Mouse (Mus musculus): Measurements from ENCODE around the gene BC016579. TPM values are rescaled to one million over a fixed set of nuclear protein-coding genes. Genes with fewer than 3 reads are reported as not detected.

Gene BC016579
- polyA plus RNA-seq (2014; fragmentation: Nextera tagmentation; extraction: Ambion mirVana), result 0.09 and 0.14 TPM in 2 replicates

DNA sequence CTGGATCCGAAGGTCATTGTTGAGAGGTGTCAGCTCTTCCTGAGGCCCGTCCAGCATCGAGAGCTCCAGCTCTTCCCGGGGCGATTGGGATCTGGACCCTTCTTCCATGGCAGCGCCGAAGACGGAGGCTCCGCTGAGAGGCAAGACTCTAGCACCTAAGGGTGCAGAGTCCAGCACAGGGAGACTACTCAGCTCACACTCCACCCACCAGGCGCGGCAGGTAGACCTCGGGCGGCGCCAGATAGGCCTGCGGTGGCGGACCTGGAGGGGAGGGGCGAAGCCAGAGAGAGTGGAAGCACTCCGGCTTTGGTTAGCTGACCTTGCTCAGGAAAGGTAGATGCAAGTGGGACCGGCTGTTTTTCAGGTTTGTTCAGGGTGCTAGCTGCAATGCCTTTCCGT lies at the start of gene BC016579:
Gene BC016579 (minus strand): TSS at position 135 of the 399 bp plus-strand sequence.
- peak within 1 kb of the TSS; percentile 23; the same call in 1 of the 2 replicates for H3K4me3 ChIP-seq (ENCODE audit: low read depth, low read length)
- H3K36me3 ChIP-seq (ENCODE audit: control insufficient read depth, insufficient read depth, low read length), result no peaks in the 10 kb centered on the region
- H3K27ac ChIP-seq (replicated peaks; ENCODE audit: low read depth, low read length), result no peak within 1 kb of the TSS
- DNase-seq (ENCODE audit: low spot score) (peak; percentile 32), ATAC-seq (ENCODE audit: insufficient number of reproducible peaks, low FRiP score, low TSS enrichment, low read depth) (no peak)
- H3K9ac ChIP-seq (ENCODE audit: low read length), result no peak within 1 kb of the TSS
- H3K9me3 ChIP-seq (ENCODE audit: control insufficient read depth, low read length), result no peaks in the 10 kb centered on the region
- WGBS, result 4% methylated on average over 20 of the region's 20 CpGs
- peak within 1 kb of the TSS; percentile 53 for H3K4me2 ChIP-seq (ENCODE audit: low read depth, severe bottlenecking)
- H3K27me3 ChIP-seq (ENCODE audit: control insufficient read depth, insufficient read depth, low read length), result 0 out of 2 replicates have a peak, but pooled peaks cover 6% of the 10 kb centered on the region
- no peaks in the 10 kb centered on the region for H3K4me1 ChIP-seq (ENCODE audit: control insufficient read depth, insufficient read depth, low read length)

DNA sequence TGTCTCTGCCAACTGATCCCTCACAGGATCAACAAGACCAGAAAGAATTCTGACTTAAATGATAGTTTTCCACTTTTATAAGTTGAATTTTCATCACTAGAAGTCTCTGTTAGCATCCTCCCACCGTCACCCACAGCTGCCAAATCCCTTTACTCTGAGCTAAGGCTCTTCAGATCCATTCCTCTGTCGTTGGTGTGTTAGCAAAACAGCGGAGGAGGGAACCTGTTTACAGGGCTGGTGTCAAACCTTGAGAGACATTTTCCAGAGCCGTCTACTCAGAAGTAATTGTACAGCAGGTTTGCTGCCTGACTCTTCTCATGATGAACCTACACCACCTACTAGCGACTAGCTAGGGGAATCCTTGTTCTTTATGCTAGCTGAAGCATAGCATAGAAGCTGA lies 45.4 kb upstream of the BC016579 start:
- no peak for DNase-seq (ENCODE audit: low spot score)
- Histone ChIP-seq H3K4me3 (ENCODE audit: low read depth, low read length) (no peak overlapping the region), H3K9ac (ENCODE audit: low read length) (no peak overlapping the region), H3K27me3 (ENCODE audit: control insufficient read depth, insufficient read depth, low read length) (no peaks in the 10 kb centered on the region), H3K9me3 (ENCODE audit: control insufficient read depth, low read length) (no peaks in the 10 kb centered on the region), H3K4me1 (ENCODE audit: control insufficient read depth, insufficient read depth, low read length) (no peaks in the 10 kb centered on the region), H3K27ac (replicated peaks; ENCODE audit: low read depth, low read length) (no peak overlapping the region), H3K36me3 (ENCODE audit: control insufficient read depth, insufficient read depth, low read length) (no peaks in the 10 kb centered on the region), H3K4me2 (ENCODE audit: low read depth, severe bottlenecking) (no peak overlapping the region)
- ATAC-seq (ENCODE audit: insufficient number of reproducible peaks, low FRiP score, low TSS enrichment, low read depth), result no peak
- 51% methylated on average over 5 of the region's 5 CpGs for WGBS

DNA sequence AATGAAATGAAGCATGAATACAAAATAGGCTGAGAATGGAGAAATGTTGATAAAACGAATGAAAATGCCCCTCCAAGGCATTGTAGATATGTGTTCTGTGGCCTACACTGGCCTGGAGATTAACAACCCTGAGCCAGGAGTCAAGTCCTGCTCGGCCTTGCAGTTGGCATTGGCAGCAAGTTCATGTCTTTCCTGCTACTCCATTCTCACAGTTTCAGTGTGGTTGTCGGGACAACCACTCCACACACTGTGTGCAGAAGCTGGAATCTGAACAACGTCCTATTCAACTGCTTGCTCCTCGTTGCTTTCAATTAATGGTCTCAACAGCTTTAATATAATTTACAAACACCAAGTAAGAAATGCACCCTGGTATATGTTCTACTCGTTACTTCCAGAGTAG lies 44.1 kb upstream of the BC016579 start:
- Histone ChIP-seq H3K27ac (replicated peaks; ENCODE audit: low read depth, low read length) (no peak overlapping the region), H3K36me3 (ENCODE audit: control insufficient read depth, insufficient read depth, low read length) (no peaks in the 10 kb centered on the region), H3K4me3 (ENCODE audit: low read depth, low read length) (no peak overlapping the region), H3K9ac (ENCODE audit: low read length) (no peak overlapping the region), H3K4me2 (ENCODE audit: low read depth, severe bottlenecking) (no peak overlapping the region), H3K9me3 (ENCODE audit: control insufficient read depth, low read length) (no peaks in the 10 kb centered on the region), H3K27me3 (ENCODE audit: control insufficient read depth, insufficient read depth, low read length) (no peaks in the 10 kb centered on the region), H3K4me1 (ENCODE audit: control insufficient read depth, insufficient read depth, low read length) (no peaks in the 10 kb centered on the region)
- ATAC-seq (ENCODE audit: insufficient number of reproducible peaks, low FRiP score, low TSS enrichment, low read depth) (no peak), DNase-seq (ENCODE audit: low spot score) (no peak)
- 82% methylated on average over 6 of the region's 6 CpGs for WGBS

DNA sequence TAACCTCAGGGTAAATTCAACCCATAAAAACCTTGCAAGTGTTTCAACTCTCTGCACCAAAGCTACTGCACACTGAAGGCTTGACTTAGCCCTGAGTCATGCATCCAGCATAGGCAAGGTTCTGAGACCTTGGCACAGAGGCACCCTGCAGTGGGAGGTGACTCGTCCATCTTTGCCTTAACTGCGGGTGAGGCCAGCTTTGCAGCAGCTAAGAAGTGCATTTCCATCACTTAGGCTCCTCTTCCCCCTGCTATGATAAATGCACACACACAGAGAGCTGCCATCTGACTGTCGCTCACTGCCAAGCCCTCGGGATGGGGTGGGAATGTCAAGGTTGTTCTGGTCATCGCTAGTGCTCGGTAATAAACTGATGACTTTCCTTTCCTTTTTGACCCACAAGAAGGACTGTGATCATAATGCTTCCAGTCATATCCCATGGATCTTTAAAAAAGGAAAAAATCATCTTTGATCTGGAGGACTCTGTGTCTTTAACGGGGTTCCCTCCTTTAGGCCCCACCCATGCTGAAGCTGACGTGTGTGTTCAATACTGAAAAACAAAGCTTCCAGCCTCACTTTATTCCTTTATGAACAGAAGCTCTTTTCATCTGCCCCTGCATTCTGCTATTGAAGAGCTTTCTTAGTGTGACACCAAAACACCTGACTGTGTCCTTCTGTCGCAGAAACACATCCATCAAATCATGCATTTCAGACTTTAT lies 41.7 kb upstream of the BC016579 start:
- 84% methylated on average over 9 of the region's 9 CpGs for WGBS
- DNase-seq (ENCODE audit: low spot score) (no peak), ATAC-seq (ENCODE audit: insufficient number of reproducible peaks, low FRiP score, low TSS enrichment, low read depth) (no peak)

DNA sequence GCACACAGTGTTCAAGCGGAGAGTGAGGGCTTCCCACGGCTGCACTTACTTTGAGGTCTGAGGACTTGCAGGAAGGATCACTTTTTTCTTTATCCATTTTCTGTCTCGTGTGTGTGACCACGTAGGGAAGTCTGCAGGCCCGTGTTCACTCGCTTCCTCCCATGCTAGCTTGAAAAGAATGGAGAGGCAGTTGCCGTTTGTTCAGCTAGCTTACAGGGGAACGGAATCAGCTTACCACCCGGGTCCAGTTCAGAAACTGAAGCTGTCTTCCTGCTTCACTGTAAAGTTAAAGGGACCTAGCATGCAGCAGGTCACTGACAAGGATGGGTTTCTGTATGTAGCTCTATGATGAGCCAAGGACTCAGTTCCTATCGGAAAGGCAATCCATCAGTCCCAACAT lies 39.7 kb upstream of the BC016579 start, which contains the start of gene Tmprss7:
Gene Tmprss7 (minus strand): TSS at position 101 of the 400 bp plus-strand sequence.
- Histone ChIP-seq H3K9me3 (ENCODE audit: control insufficient read depth, low read length) (no peaks in the 10 kb centered on the region), H3K4me2 (ENCODE audit: low read depth, severe bottlenecking) (no peak within 1 kb of the TSS), H3K4me3 (ENCODE audit: low read depth, low read length) (no peak within 1 kb of the TSS), H3K27me3 (ENCODE audit: control insufficient read depth, insufficient read depth, low read length) (no peaks in the 10 kb centered on the region), H3K4me1 (ENCODE audit: control insufficient read depth, insufficient read depth, low read length) (no peaks in the 10 kb centered on the region), H3K27ac (replicated peaks; ENCODE audit: low read depth, low read length) (no peak within 1 kb of the TSS), H3K36me3 (ENCODE audit: control insufficient read depth, insufficient read depth, low read length) (no peaks in the 10 kb centered on the region), H3K9ac (ENCODE audit: low read length) (no peak within 1 kb of the TSS)
- DNase-seq (ENCODE audit: low spot score) (no peak), ATAC-seq (ENCODE audit: insufficient number of reproducible peaks, low FRiP score, low TSS enrichment, low read depth) (no peak)
- 80% methylated on average over 10 of the region's 10 CpGs for WGBS

More for the DNA sequence above, 41.7 kb upstream of the BC016579 start:
- Histone ChIP-seq H3K27ac (replicated peaks; ENCODE audit: low read depth, low read length) (no peak overlapping the region), H3K4me2 (ENCODE audit: low read depth, severe bottlenecking) (no peak overlapping the region), H3K9me3 (ENCODE audit: control insufficient read depth, low read length) (no peaks in the 10 kb centered on the region), H3K4me3 (ENCODE audit: low read depth, low read length) (no peak overlapping the region), H3K9ac (ENCODE audit: low read length) (no peak overlapping the region), H3K27me3 (ENCODE audit: control insufficient read depth, insufficient read depth, low read length) (no peaks in the 10 kb centered on the region), H3K36me3 (ENCODE audit: control insufficient read depth, insufficient read depth, low read length) (no peaks in the 10 kb centered on the region), H3K4me1 (ENCODE audit: control insufficient read depth, insufficient read depth, low read length) (no peaks in the 10 kb centered on the region)

DNA sequence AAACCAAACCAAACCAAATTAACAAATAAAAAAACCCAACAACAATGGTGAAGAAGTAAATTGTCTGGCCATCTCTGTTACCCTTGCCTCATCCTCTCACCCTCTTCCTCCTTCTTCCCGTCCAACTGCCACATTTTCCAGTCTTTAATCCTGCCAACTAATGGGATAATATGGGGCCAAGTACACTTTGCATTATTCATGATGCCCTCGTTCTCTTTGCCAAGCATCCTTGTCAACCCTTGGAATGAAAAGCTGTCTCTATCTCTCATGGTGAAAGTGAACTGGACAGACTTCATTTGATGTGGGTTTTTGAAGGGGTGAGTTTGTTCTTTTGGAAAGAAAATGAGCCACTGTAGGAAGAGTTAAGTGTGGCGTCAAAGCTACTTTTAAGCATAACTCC lies 39.0 kb upstream of the BC016579 start:
- H3K36me3 ChIP-seq (ENCODE audit: control insufficient read depth, insufficient read depth, low read length), result no peaks in the 10 kb centered on the region
- no peak overlapping the region for H3K9ac ChIP-seq (ENCODE audit: low read length)
- H3K27me3 ChIP-seq (ENCODE audit: control insufficient read depth, insufficient read depth, low read length), result no peaks in the 10 kb centered on the region
- H3K4me3 ChIP-seq (ENCODE audit: low read depth, low read length), result no peak overlapping the region
- H3K4me2 ChIP-seq (ENCODE audit: low read depth, severe bottlenecking), result no peak overlapping the region
- DNase-seq (ENCODE audit: low spot score) (no peak), ATAC-seq (ENCODE audit: insufficient number of reproducible peaks, low FRiP score, low TSS enrichment, low read depth) (no peak)
- no peak overlapping the region for H3K27ac ChIP-seq (replicated peaks; ENCODE audit: low read depth, low read length)
- H3K4me1 ChIP-seq (ENCODE audit: control insufficient read depth, insufficient read depth, low read length), result no peaks in the 10 kb centered on the region
- no peaks in the 10 kb centered on the region for H3K9me3 ChIP-seq (ENCODE audit: control insufficient read depth, low read length)
- 77% methylated on average over 3 of the region's 3 CpGs for WGBS

DNA sequence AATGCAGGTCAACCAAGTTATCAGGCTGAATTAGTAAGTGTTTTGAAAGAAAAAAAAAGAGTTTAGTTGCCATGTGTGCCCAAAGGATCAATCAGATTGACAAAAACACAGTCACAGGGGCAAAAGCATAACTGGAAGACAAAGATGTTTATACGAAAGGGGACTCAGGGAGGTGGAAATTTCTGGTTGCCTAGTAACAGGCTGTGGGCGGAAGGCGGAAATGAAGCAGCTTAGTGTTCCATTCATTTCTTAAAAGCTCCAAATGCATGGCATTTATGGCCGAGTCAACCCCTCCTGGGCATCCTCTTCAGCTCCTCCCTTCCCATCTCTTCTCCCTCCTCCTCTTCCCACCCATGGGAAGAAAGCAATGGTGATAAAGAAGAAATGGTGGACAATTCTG lies 36.3 kb upstream of the BC016579 start:
- no peaks in the 10 kb centered on the region for H3K27me3 ChIP-seq (ENCODE audit: control insufficient read depth, insufficient read depth, low read length)
- WGBS, result 61% methylated on average over 4 of the region's 4 CpGs
- no peak overlapping the region for H3K4me2 ChIP-seq (ENCODE audit: low read depth, severe bottlenecking)
- H3K4me3 ChIP-seq (ENCODE audit: low read depth, low read length), result no peak overlapping the region
- no peak for DNase-seq (ENCODE audit: low spot score)
- H3K9me3 ChIP-seq (ENCODE audit: control insufficient read depth, low read length), result no peaks in the 10 kb centered on the region
- ATAC-seq (ENCODE audit: insufficient number of reproducible peaks, low FRiP score, low TSS enrichment, low read depth), result no peak
- no peak overlapping the region for H3K9ac ChIP-seq (ENCODE audit: low read length)
- no peaks in the 10 kb centered on the region for H3K36me3 ChIP-seq (ENCODE audit: control insufficient read depth, insufficient read depth, low read length)
- no peaks in the 10 kb centered on the region for H3K4me1 ChIP-seq (ENCODE audit: control insufficient read depth, insufficient read depth, low read length)
- no peak overlapping the region for H3K27ac ChIP-seq (replicated peaks; ENCODE audit: low read depth, low read length)

DNA sequence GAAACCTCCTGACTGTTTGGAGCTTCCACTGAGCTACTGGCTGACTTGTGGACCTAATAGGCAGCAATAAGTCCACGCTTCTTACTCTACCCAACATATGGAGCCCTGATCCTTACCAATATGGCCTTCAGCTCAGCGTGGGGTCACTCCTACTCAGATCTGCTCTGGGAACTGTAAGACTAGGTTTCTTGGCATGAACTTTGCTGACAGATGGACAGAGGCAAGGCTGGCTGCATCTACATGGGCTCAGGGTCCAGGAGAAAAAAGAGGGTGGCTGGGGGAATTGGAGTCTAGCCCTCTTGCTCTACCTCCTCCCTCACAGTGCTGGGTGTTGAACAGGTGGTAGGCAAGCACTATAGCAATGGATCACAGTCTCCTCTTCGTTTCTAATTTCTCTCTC lies 33.0 kb upstream of the BC016579 start:
- Histone ChIP-seq H3K4me2 (ENCODE audit: low read depth, severe bottlenecking) (no peak overlapping the region), H3K36me3 (ENCODE audit: control insufficient read depth, insufficient read depth, low read length) (no peaks in the 10 kb centered on the region), H3K4me3 (ENCODE audit: low read depth, low read length) (no peak overlapping the region), H3K27me3 (ENCODE audit: control insufficient read depth, insufficient read depth, low read length) (no peaks in the 10 kb centered on the region), H3K4me1 (ENCODE audit: control insufficient read depth, insufficient read depth, low read length) (no peaks in the 10 kb centered on the region), H3K9me3 (ENCODE audit: control insufficient read depth, low read length) (no peaks in the 10 kb centered on the region), H3K9ac (ENCODE audit: low read length) (no peak overlapping the region), H3K27ac (replicated peaks; ENCODE audit: low read depth, low read length) (no peak overlapping the region)
- ATAC-seq (ENCODE audit: insufficient number of reproducible peaks, low FRiP score, low TSS enrichment, low read depth) (no peak), DNase-seq (ENCODE audit: low spot score) (no peak)
- 83% methylated on average over 3 of the region's 3 CpGs for WGBS

DNA sequence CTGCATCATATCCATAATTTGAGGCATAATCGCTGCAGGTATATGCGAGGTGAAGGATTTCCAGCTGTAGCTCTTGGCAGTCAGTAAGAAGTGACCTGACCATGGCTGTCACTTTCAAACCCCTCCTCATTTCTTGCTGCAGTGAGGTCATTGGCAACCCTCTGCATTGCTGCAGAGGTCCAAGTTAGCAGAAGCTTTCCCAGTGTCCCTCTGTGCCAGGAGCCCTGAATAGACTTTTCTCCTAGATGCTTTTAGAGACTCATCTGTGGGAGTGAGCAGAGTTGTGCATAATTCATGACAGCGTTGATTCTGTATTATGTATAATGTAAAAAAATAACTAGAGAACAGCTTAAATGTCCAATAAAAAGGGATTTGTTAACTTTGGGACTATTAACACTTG lies 31.4 kb upstream of the BC016579 start:
- H3K27ac ChIP-seq (replicated peaks; ENCODE audit: low read depth, low read length), result no peak overlapping the region
- no peaks in the 10 kb centered on the region for H3K4me1 ChIP-seq (ENCODE audit: control insufficient read depth, insufficient read depth, low read length)
- no peaks in the 10 kb centered on the region for H3K36me3 ChIP-seq (ENCODE audit: control insufficient read depth, insufficient read depth, low read length)
- H3K4me3 ChIP-seq (ENCODE audit: low read depth, low read length), result no peak overlapping the region
- no peaks in the 10 kb centered on the region for H3K9me3 ChIP-seq (ENCODE audit: control insufficient read depth, low read length)
- no peak overlapping the region for H3K9ac ChIP-seq (ENCODE audit: low read length)
- WGBS, result 74% methylated on average over 3 of the region's 3 CpGs
- no peaks in the 10 kb centered on the region for H3K27me3 ChIP-seq (ENCODE audit: control insufficient read depth, insufficient read depth, low read length)
- no peak overlapping the region for H3K4me2 ChIP-seq (ENCODE audit: low read depth, severe bottlenecking)
- ATAC-seq (ENCODE audit: insufficient number of reproducible peaks, low FRiP score, low TSS enrichment, low read depth) (no peak), DNase-seq (ENCODE audit: low spot score) (no peak)

Measured in limb, embryonic 11.5 days (tissue).